Mouse (Mus musculus): Measurements from ENCODE around the gene Usp38.

The Usp38 gene

DNA sequence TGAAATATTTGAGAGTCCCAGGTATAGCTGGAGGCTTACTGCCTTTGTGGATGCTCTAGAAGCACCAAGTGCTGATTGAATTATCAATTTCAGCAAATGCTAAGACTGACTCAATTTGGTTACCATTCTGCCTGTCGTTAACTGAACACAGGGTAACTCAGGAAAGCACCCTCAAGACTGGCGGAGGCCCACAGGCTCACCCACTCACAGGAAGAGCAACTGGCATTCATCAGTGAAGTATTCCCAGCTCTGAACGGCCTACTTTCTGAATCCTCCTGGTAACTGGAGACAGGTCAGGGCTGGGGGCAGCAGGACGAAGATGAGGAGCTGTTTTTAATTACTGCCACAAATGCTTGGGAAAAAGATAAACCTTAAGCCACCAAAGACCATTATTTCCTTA, 34.7 kb downstream of the Usp38 start:
- H3K27me3 ChIP-seq (ENCODE audit: control insufficient read depth, insufficient read depth, low read length, poor library complexity, severe bottlenecking): no peaks in the 10 kb centered on the region
- DNase-seq (ENCODE audit: low read depth, low spot score): no peak
- H3K36me3 ChIP-seq (ENCODE audit: control insufficient read depth, insufficient read depth, low read length, poor library complexity, severe bottlenecking): peaks cover 6% of the 10 kb centered on the region; the same call in 1 of the 2 replicates

DNA sequence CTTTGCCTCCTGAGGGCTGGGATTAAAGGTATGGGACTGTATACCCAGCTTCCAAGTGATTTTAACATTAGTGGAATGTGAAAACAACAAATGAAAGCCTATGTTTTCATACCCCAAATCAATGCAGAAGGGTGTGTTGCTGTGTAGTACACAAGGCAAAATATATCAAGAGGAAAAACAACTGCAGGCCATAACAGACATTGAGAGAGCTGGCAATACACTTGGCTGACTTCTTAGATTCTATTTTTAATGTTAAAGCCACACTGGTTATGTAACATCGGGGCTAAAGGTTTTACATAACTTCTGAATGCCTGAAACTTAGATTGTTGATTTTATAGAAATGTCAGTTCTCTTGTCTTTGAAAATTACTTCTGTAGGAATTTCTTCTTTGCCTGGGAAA, 37.5 kb downstream of the Usp38 start:
- H3K36me3 ChIP-seq (ENCODE audit: control insufficient read depth, insufficient read depth, low read length, poor library complexity, severe bottlenecking): 0 out of 2 replicates have a peak, but pooled peaks cover 1% of the 10 kb centered on the region
- H3K27me3 ChIP-seq (ENCODE audit: control insufficient read depth, insufficient read depth, low read length, poor library complexity, severe bottlenecking): no peaks in the 10 kb centered on the region
- no peak for DNase-seq (ENCODE audit: low read depth, low spot score)

DNA sequence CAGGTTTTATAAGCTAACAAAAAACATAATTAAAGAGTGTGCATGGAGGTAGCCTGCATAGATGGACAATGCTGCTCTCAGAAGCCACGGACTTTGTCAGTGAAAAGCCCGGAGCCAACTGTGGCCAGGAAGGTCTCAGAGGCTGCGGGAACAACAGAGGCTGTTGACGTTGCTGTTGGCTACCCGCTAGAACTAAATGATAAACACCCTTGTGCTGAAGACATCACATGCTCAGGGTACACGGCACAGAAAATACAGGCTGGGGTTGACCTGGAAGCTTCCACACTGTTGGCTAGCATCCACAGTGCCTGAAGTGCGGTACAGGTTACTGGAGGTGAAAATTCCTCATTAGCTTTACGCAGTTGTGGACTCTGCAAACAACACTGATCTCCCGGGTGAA, 43.6 kb downstream of the Usp38 start:
- DNase-seq (ENCODE audit: low read depth, low spot score): no peak
- Histone ChIP-seq H3K36me3 (ENCODE audit: control insufficient read depth, insufficient read depth, low read length, poor library complexity, severe bottlenecking) (no peaks in the 10 kb centered on the region), H3K27me3 (ENCODE audit: control insufficient read depth, insufficient read depth, low read length, poor library complexity, severe bottlenecking) (no peaks in the 10 kb centered on the region)

DNA sequence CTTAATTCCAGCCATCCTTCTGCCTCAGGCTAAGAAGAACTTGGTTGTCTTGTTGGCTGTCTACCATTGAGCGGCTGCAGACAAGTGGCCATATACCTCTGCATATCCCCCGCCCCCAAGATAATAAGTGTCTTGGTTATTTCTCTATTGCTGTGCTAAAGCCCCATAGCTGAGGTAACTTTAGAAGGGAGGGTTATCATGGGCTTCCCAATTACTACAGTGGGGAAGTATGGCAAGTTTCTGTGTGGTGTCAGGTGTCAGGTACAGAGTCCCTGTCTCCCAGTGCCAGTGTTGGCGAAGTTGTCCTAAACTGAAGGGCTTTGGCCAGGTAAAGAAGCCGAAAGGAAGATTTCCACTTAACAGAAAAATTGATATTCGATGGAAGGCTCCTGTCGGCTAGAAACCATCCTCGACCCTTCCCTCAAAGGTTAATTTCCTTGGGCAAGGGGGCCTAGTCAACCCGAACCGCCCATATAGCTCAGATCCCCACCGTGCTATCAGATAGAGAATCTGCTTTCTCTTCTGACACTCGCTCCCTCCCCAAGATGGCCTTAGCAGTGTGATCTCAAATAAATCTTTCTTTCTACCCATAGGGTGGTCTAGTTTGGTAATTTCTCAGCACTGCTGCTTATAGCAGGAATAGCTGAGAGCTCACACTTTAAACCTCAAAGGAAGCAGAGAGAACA, 44.6 kb downstream of the Usp38 start:
- H3K27me3 ChIP-seq (ENCODE audit: control insufficient read depth, insufficient read depth, low read length, poor library complexity, severe bottlenecking): no peaks in the 10 kb centered on the region
- H3K36me3 ChIP-seq (ENCODE audit: control insufficient read depth, insufficient read depth, low read length, poor library complexity, severe bottlenecking): no peaks in the 10 kb centered on the region
- DNase-seq (ENCODE audit: low read depth, low spot score): no peak

DNA sequence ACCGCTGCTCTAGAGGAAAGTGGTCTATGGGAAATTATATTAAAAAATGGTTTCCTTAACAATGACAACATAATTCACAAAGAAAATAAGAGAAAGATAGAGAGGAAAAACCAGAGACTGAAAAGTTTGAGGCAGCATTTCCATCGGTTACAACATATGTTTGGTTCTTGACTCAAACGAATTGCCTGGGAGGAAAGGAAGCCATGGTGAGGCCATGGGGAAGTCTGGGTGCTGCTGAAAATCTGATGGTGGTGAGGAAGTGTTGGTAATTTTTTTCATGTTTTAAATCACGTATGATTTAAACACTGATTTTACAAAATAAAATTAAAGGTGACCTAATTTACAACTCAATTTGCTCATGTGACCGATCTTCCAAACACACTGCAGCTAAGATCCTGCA, 45.3 kb downstream of the Usp38 start:
- DNase-seq (ENCODE audit: low read depth, low spot score): no peak
- no peaks in the 10 kb centered on the region for H3K27me3 ChIP-seq (ENCODE audit: control insufficient read depth, insufficient read depth, low read length, poor library complexity, severe bottlenecking)
- H3K36me3 ChIP-seq (ENCODE audit: control insufficient read depth, insufficient read depth, low read length, poor library complexity, severe bottlenecking): no peaks in the 10 kb centered on the region

DNA sequence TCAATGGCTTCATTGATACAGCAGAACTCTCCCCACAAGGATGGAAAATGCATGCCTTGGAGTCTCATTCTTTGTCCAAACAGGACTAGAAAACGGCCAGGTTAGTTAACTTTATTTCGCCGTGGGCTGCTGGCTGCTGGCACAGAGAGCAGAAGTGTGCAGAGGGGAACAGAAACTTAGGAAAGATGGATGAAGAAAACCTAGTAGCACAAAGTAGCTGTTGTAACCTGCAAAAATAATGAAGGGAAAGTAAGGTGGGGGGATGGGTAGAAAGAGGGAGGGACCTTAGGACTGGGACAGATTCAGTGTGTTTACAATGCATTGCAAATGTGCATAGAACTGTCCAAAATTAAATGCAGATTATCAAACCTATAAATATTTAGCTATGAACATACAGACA, 51.6 kb downstream of the Usp38 start:
- no peaks in the 10 kb centered on the region for H3K36me3 ChIP-seq (ENCODE audit: control insufficient read depth, insufficient read depth, low read length, poor library complexity, severe bottlenecking)
- no peaks in the 10 kb centered on the region for H3K27me3 ChIP-seq (ENCODE audit: control insufficient read depth, insufficient read depth, low read length, poor library complexity, severe bottlenecking)
- DNase-seq (ENCODE audit: low read depth, low spot score): no peak

DNA sequence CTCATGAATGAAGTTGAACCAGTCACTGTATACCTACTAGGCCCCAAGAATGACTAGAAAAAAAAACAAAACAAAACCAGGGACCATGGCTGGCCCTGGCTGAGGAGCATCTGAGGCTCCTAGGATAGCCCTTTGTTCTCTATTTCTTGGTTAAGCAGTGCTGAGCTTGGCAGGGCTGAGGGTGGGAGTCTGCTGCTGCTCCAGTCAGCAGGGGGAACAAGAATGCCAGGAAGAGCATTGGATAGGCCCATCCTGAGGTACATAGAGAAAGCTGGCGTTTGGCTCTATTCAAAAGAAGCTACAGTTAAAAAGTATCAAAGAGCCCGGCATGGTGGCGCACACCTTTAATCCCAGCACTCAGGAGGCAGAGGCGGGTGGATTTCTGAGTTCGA, 52.1 kb downstream of the Usp38 start:
- Histone ChIP-seq H3K36me3 (ENCODE audit: control insufficient read depth, insufficient read depth, low read length, poor library complexity, severe bottlenecking) (no peaks in the 10 kb centered on the region), H3K27me3 (ENCODE audit: control insufficient read depth, insufficient read depth, low read length, poor library complexity, severe bottlenecking) (no peaks in the 10 kb centered on the region)
- DNase-seq (ENCODE audit: low read depth, low spot score): no peak

DNA sequence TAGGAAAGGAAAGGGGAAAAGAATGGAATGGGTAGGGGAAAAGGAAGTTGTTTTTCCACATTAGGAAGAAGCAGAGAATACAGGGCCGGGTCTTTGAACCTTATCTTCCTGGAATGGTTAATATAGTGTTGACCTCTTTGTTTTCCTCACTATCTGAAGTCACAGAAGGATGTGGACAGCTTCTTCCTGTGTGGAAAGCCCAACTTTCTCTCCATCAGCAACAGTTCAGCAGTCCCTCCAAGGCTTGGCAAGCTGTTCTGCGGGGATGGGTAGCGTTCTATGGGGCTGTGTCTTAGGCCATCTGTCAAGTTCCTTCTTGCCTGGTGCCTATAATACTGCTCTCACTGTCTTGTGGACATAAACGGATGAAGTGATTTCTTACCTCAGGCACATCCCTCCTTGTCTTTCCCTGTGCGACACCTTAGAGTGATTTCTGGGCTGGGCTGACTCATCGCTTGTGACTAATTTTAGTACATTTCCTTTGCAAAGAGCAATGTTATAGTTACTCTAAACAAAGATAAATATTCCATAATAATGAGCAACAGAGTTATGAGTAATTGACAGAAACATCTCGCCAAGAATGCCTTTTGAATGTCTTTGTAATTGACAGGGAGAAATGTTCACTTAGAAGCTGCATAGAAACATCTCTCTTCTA, 52.7 kb downstream of the Usp38 start:
- Histone ChIP-seq H3K36me3 (ENCODE audit: control insufficient read depth, insufficient read depth, low read length, poor library complexity, severe bottlenecking) (no peaks in the 10 kb centered on the region), H3K27me3 (ENCODE audit: control insufficient read depth, insufficient read depth, low read length, poor library complexity, severe bottlenecking) (no peaks in the 10 kb centered on the region)
- no peak for DNase-seq (ENCODE audit: low read depth, low spot score)

DNA sequence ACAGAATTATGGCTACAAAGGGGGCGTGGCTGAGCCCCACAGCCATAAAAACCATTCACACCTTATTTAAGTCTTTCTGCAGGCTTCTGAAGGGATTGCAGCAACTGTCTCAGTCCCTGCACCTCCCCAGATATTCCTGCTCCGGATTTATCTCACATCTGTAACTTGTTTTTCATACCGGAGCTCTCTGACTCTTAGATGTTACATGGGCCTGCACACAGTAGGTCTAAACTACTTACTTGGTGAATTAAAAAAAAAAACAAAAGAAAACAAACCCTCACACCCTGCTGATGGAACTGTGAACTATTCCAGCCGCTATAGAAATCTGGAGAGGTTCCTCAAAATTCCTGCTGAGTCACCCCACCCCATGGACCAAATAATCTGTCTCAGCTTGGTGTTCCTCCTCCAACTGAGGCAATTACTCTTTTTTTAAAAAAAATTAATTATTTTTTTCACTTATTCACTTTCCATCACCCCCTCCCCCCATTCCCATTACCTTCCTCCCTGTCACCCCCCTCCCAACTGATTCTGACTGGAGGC, 53.6 kb downstream of the Usp38 start:
- no peak for DNase-seq (ENCODE audit: low read depth, low spot score)

DNA sequence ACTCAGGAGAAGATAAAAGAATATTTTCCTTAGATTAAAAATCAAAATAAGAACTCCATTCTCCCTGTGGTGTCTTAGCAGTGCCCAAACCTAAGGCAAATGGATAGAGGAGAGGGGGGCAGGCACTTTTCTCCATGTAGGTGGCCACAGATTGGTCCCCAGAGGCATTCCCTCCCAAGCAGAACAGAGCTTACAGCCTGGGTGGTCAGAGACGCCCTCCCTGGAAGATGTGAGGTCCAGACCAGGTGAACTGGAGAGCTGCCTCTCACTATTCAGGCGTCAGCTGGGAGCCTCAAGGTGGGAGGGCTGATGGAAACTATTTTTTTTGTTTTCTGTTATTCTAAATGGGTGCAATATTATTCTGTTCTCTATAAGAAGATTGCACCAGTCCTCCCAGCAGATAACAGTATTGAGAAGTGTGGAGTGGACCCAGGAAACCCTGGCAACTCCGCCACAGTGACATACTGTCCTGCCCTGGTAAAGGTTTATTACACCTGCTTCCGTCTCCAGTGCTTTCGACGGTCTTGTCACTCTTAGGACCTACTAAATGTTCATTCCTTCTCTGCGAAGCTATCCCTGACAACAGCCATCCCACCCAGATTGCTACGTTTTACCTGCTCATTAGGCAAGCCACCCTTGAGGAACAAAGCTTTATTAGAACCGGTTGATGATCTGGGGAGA, 55.0 kb downstream of the Usp38 start:
- no peak for DNase-seq (ENCODE audit: low read depth, low spot score)
- H3K36me3 ChIP-seq (ENCODE audit: control insufficient read depth, insufficient read depth, low read length, poor library complexity, severe bottlenecking): no peaks in the 10 kb centered on the region
- no peaks in the 10 kb centered on the region for H3K27me3 ChIP-seq (ENCODE audit: control insufficient read depth, insufficient read depth, low read length, poor library complexity, severe bottlenecking)

More for the DNA sequence above, 53.6 kb downstream of the Usp38 start:
- Histone ChIP-seq H3K36me3 (ENCODE audit: control insufficient read depth, insufficient read depth, low read length, poor library complexity, severe bottlenecking) (no peaks in the 10 kb centered on the region), H3K27me3 (ENCODE audit: control insufficient read depth, insufficient read depth, low read length, poor library complexity, severe bottlenecking) (no peaks in the 10 kb centered on the region)

DNA sequence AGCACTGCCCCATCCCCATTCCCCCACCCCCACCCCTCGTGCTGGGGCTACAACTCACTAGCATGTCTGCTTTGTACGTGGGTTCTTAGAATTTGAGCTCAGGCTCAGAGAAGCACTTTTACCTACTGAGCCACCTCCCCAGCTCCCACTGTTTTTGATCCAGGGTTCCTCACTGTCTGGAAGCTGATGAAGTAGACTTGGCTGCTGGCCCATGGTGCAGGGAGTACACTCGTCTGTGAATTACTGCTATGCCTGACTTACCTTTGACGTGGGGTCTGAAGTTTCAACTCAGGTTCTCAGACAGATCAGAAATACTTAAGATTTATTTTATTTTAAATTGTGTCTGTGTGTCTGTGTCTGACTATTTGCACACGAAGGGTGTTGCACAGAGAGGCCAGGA, 57.0 kb downstream of the Usp38 start:
- Histone ChIP-seq H3K27me3 (ENCODE audit: control insufficient read depth, insufficient read depth, low read length, poor library complexity, severe bottlenecking) (no peaks in the 10 kb centered on the region), H3K36me3 (ENCODE audit: control insufficient read depth, insufficient read depth, low read length, poor library complexity, severe bottlenecking) (no peaks in the 10 kb centered on the region)
- no peak for DNase-seq (ENCODE audit: low read depth, low spot score)

DNA sequence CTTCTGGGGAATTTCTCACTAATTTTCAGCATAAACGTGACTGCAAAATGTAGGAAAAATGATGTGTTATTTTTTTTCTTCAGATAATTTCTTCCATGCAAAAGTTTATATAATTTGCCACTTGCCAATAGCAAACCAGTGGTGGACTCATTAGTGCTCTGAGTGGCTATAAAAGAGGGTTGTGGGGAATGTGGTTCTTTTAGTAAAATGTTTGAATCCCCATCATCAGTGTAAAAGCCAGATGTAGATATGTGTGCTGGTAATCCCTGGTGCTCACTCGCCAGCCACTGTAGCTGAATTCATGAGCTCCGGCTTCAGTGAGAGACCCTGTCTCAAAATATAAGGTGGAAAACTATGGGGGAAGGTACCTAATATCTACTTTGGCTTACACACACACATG, 61.8 kb downstream of the Usp38 start:
- H3K36me3 ChIP-seq (ENCODE audit: control insufficient read depth, insufficient read depth, low read length, poor library complexity, severe bottlenecking): no peaks in the 10 kb centered on the region

DNA sequence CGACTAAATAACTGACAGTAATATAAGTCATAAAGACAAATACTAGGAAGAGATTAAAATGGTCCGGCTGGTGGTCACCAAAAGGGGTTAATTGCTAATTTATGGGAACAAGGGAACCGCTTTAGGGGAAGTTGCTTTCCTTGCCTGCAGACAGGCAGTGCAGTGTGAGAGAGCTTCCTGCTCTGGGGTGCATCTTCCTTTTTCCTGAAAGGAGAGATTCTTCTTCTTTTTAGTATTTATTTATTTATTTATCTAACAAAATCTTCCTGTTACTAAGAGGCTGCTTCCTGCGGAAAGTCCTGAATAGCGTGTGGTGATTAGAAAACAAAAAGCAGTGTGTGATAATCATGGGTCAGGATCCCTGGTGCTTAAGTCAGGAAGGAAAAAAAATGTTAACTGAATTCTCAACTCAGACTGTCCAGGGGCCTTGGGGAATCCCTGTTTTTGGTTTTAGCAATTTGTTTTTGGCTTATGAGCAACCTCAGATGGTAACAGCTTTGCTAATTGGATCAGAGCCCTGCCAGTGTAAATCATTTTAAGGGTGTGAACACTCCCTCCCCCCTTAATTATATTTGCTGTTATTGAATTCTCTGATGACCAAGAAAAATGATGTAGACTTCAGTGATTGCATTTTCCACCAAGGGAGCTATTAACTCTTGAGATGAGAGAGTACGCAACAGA, 62.4 kb downstream of the Usp38 start:
- H3K27me3 ChIP-seq (ENCODE audit: control insufficient read depth, insufficient read depth, low read length, poor library complexity, severe bottlenecking): no peaks in the 10 kb centered on the region
- no peak for DNase-seq (ENCODE audit: low read depth, low spot score)

More for the DNA sequence above, 61.8 kb downstream of the Usp38 start:
- H3K27me3 ChIP-seq (ENCODE audit: control insufficient read depth, insufficient read depth, low read length, poor library complexity, severe bottlenecking): no peaks in the 10 kb centered on the region
- DNase-seq (ENCODE audit: low read depth, low spot score): no peak

DNA sequence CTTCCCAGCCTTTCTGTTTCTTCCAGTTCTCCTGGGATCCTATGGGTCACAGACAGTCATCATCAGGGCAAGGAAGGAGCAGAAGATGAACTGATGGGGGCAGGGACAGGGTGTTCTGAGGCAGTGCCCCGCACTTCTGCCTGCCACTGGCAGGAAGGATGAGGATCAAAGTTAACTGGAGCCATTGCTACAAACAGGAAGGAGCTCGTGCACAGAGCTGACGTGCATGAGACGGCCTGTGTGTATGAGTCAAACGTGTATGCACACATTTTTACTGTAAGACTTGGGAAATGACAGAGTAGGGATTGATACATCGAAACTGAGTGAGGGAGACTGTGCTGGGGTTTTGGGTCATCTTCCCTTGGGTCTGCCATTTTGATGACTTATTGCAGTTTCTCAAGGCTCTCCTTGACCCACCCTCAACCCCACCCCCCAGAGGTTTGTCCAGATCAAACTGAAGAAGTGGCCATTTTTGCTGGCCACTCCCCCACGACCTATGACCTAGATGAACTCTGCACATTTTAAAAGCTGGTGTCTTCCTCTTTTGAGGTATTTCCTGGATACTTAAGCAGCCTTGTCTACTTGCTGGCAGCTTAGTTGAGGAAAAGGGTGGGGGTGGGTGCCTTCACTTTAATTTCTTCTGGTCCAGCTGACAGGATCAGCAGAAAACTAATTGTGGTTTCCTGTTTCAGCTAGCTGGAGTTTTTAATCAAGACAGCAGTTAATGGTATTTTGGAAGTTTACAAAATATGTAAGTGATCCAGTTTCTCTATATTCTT, 66.1 kb downstream of the Usp38 start:
- Histone ChIP-seq H3K36me3 (ENCODE audit: control insufficient read depth, insufficient read depth, low read length, poor library complexity, severe bottlenecking) (no peaks in the 10 kb centered on the region), H3K27me3 (ENCODE audit: control insufficient read depth, insufficient read depth, low read length, poor library complexity, severe bottlenecking) (no peaks in the 10 kb centered on the region)
- peak; percentile 19 for DNase-seq (ENCODE audit: low read depth, low spot score)

More for the DNA sequence above, 62.4 kb downstream of the Usp38 start:
- H3K36me3 ChIP-seq (ENCODE audit: control insufficient read depth, insufficient read depth, low read length, poor library complexity, severe bottlenecking): no peaks in the 10 kb centered on the region
